Comparison of ENCODE assay signal across 22 mouse cellular contexts in genomic region chr14:56097597-56097996, GRCm38 (mm10). TPM values are rescaled to one million over a fixed set of nuclear protein-coding genes. Genes with fewer than 3 reads are reported as not detected.
"Had no signal": no experiment of that assay in that cellular context is flagged by ENCODE, and none has a peak within 500 bp of the region (broad histone marks: within the 10 kb centered on the region; RNA-seq: fewer than 3 reads in every experiment).

No protein-coding gene starts in this region.

- H3K9ac ChIP-seq: limb, embryonic 15.5 days; liver, embryonic 12.5 days; neural tube, embryonic 15.5 days had no signal

- H3K27ac ChIP-seq: limb, embryonic 15.5 days; liver, embryonic 12.5 days; midbrain, embryonic 10.5 days; neural tube, embryonic 15.5 days had no signal

- DNase-seq: kidney, postnatal 25 days; layer of hippocampus, postnatal 36 days; lung, postnatal 4 days; midbrain, embryonic 14.5 days; right cerebral cortex, adult 18-20 months; right cerebral cortex, postnatal 25 days; thymus, adult 18-20 months; thymus, postnatal 14 days had no signal

- H3K36me3 ChIP-seq: limb, embryonic 15.5 days; liver, embryonic 12.5 days; midbrain, embryonic 10.5 days; neural tube, embryonic 15.5 days had no signal

- H3K4me2 ChIP-seq: limb, embryonic 15.5 days; liver, embryonic 12.5 days; neural tube, embryonic 15.5 days had no signal

- H3K4me3 ChIP-seq: limb, embryonic 15.5 days; liver, embryonic 12.5 days; midbrain, embryonic 10.5 days; myocyte; neural tube, embryonic 15.5 days had no signal

- ATAC-seq: liver, embryonic 12.5 days; lung, postnatal 0 days had no signal

- H3K4me1 ChIP-seq: limb, embryonic 15.5 days; liver, embryonic 12.5 days; midbrain, embryonic 10.5 days; neural tube, embryonic 15.5 days had no signal

- H3K27me3 ChIP-seq: limb, embryonic 15.5 days; liver, embryonic 12.5 days; neural tube, embryonic 15.5 days had no signal

- H3K9me3 ChIP-seq: limb, embryonic 15.5 days; liver, embryonic 12.5 days; midbrain, embryonic 10.5 days; neural tube, embryonic 15.5 days had no signal

RNA-seq across cellular contexts. Expression of gene Ctsg, which starts 4.8 kb away (rescaled TPM):
- total RNA-seq: layer of hippocampus, postnatal 36 days; left cerebral cortex, adult 8-10 months; left cerebral cortex, postnatal 25 days had no signal
- polyA plus RNA-seq: kidney, embryonic 16.5 days; limb, embryonic 11.5 days; midbrain, embryonic 10.5 days; midbrain, embryonic 14.5 days; neural tube, embryonic 11.5 days; neural tube, embryonic 15.5 days; small intestine, adult 2 months had no signal

RNA-seq across cellular contexts. Expression of gene Mcpt8, which starts 12.5 kb away (rescaled TPM):
- total RNA-seq: layer of hippocampus, postnatal 36 days; left cerebral cortex, adult 8-10 months; left cerebral cortex, postnatal 25 days had no signal
- polyA plus RNA-seq: limb, embryonic 11.5 days; midbrain, embryonic 10.5 days; midbrain, embryonic 14.5 days; neural tube, embryonic 11.5 days; small intestine, adult 2 months had no signal

RNA-seq across cellular contexts. Expression of gene Gzme, which starts 22.8 kb away (rescaled TPM):
- total RNA-seq: layer of hippocampus, postnatal 36 days; left cerebral cortex, adult 8-10 months; left cerebral cortex, postnatal 25 days; megakaryocyte, adult 5-6 weeks had no signal
- polyA plus RNA-seq: kidney, embryonic 16.5 days; limb, embryonic 11.5 days; limb, embryonic 15.5 days; liver, embryonic 12.5 days; liver, embryonic 16.5 days; lung, postnatal 0 days; midbrain, embryonic 10.5 days; midbrain, embryonic 14.5 days; neural tube, embryonic 11.5 days; neural tube, embryonic 15.5 days; small intestine, adult 2 months had no signal

RNA-seq across cellular contexts. Expression of gene Gzmd, which starts 34.8 kb away (rescaled TPM):
- total RNA-seq: layer of hippocampus, postnatal 36 days; left cerebral cortex, adult 8-10 months; left cerebral cortex, postnatal 25 days; megakaryocyte, adult 5-6 weeks had no signal
- polyA plus RNA-seq: kidney, embryonic 16.5 days; limb, embryonic 11.5 days; limb, embryonic 15.5 days; liver, embryonic 12.5 days; liver, embryonic 16.5 days; lung, postnatal 0 days; midbrain, embryonic 10.5 days; midbrain, embryonic 14.5 days; neural tube, embryonic 11.5 days; neural tube, embryonic 15.5 days; small intestine, adult 2 months had no signal

RNA-seq across cellular contexts. Expression of gene Mcpt4, which starts 35.5 kb away (rescaled TPM):
- total RNA-seq: left cerebral cortex, adult 8-10 months; left cerebral cortex, postnatal 25 days; megakaryocyte, adult 5-6 weeks had no signal
- polyA plus RNA-seq: kidney, embryonic 16.5 days; limb, embryonic 11.5 days; liver, embryonic 12.5 days; liver, embryonic 16.5 days; midbrain, embryonic 10.5 days; midbrain, embryonic 14.5 days; neural tube, embryonic 11.5 days had no signal
